13 mouse cellular contexts compared by ENCODE assay signal in the genomic region with DNA sequence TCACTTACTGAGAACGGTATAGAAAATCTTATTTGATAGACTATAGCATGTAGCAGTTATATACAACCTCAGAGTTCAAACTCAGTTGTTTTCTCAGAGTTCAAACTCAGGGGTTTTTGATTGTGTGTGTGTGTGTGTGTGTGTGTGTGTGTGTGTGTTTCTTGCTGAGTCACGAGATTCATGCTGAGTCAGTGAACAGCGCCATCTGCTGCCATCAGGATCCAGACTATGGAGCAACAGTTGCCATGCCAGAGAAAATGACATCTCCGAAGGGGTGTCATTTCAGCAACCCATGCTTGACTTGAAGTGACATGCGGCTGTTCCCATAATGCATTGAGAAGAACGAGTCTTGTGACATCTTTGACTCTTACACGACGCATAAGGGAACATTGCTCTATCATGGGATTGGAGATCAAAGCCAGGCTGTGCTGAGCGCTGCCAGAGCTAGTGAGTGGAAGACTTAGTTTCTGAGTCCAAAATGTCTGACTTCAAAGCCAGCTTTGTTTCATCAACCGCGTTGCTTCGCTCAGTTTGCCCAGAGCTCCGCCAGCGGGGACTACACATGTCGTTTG. TPM values are rescaled to one million over a fixed set of nuclear protein-coding genes. Genes with fewer than 3 reads are reported as not detected.
DNase-seq lines count a peak whose midpoint lies in the region.
"Had no signal": no experiment of that assay in that cellular context is flagged by ENCODE, and none has a peak within 500 bp of the region (broad histone marks: within the 10 kb centered on the region; RNA-seq: fewer than 3 reads in every experiment).

No protein-coding gene starts in this region.

- peak; percentile 13 for DNase-seq in gastrocnemius, adult 18-20 months (ENCODE audit: low spot score)
- no peak for DNase-seq in gastrocnemius, postnatal 4 days (ENCODE audit: low spot score in 2 of 2)
- peak; percentile 10 for DNase-seq in thymus, postnatal 4 days
- DNase-seq in thymus, adult 18-20 months = no peak
- DNase-seq in gastrocnemius, postnatal 14 days = peak; percentile 18
- no peak for DNase-seq in adrenal gland, adult 18-20 months (ENCODE audit: low spot score in 2 of 2)
- DNase-seq in kidney, adult 18-20 months = no peak
- DNase-seq: cerebellum, adult 9-11 months; embryo, embryonic 11 days; kidney, postnatal 10 days; right cerebral cortex, adult 18-20 months; spleen, adult 18-20 months; thymus, adult 2 months had no signal

- intact Hi-C loops in gastrocnemius, postnatal 14 days (cut with DNase I; ENCODE audit: low total_unique reads) = no loop called here

RNA-seq across cellular contexts. Expression of a gene that starts 37.3 kb away (rescaled TPM):
- 10 to 100 TPM; 32.8 to 37.9 TPM for total RNA-seq in gastrocnemius, adult 18-20 months (2021)
- 10 to 100 TPM; 38.8 to 43.9 TPM for total RNA-seq in gastrocnemius, postnatal 4 days (2021)
- 10 to 100 TPM; 27.6 to 29.7 TPM for total RNA-seq in gastrocnemius, postnatal 14 days (2021)
- total RNA-seq in adrenal gland, adult 18-20 months (2021) = 10 to 100 TPM; 38.3 to 54.8 TPM

Comparison
In these comparisons a context has a peak if more than half of its experiments do, and no peak if none do; other contexts are left out.
1. DNase-seq: peak in gastrocnemius, adult 18-20 months (single experiment), thymus, postnatal 4 days (single experiment) and gastrocnemius, postnatal 14 days (single experiment); none in gastrocnemius, postnatal 4 days (0 of 2), thymus, adult 18-20 months (0 of 2), adrenal gland, adult 18-20 months (0 of 2) and kidney, adult 18-20 months (single experiment).